Mouse (Mus musculus): ENCODE results near the gene Pzp.

The Pzp gene

GRCm38 (mm10) chr6:128477495-128477894 is 49.0 kb downstream of the Pzp start:
- DNase-seq = no peak

- no peak for DNase-seq
Measured at GRCm38 (mm10) chr6:128474112-128474511, 52.4 kb downstream of the Pzp start.

- DNase-seq = peak; percentile 28
Measured at GRCm38 (mm10) chr6:128469451-128469850, 57.1 kb downstream of the Pzp start.

- peak; percentile 12 for DNase-seq
Measured at GRCm38 (mm10) chr6:128467298-128467697, 59.2 kb downstream of the Pzp start.

- DNase-seq = no peak
Measured at GRCm38 (mm10) chr6:128466563-128466962, 60.0 kb downstream of the Pzp start.

- DNase-seq = no peak
Measured at GRCm38 (mm10) chr6:128466043-128466442, 60.5 kb downstream of the Pzp start.

GRCm38 (mm10) chr6:128464996-128465395 is 61.5 kb downstream of the Pzp start:
- DNase-seq = no peak

- no peak for DNase-seq
Measured at GRCm38 (mm10) chr6:128461606-128462005, 64.9 kb downstream of the Pzp start.

- no peak for DNase-seq
Measured at GRCm38 (mm10) chr6:128460729-128461503, 65.6 kb downstream of the Pzp start.

- DNase-seq = no peak
Measured at GRCm38 (mm10) chr6:128460321-128460720, 66.2 kb downstream of the Pzp start.

- DNase-seq = no peak
Measured at GRCm38 (mm10) chr6:128457186-128457585, 69.3 kb downstream of the Pzp start.

GRCm38 (mm10) chr6:128455835-128456605 is 70.5 kb downstream of the Pzp start:
- DNase-seq = no peak

- DNase-seq = no peak
Measured at GRCm38 (mm10) chr6:128447063-128447462, 79.5 kb downstream of the Pzp start.

GRCm38 (mm10) chr6:128445761-128446535 is 80.6 kb downstream of the Pzp start:
- peak; percentile 23 for DNase-seq

GRCm38 (mm10) chr6:128440238-128440637 is 86.3 kb downstream of the Pzp start:
- DNase-seq = no peak

GRCm38 (mm10) chr6:128438871-128439341 is 87.6 kb downstream of the Pzp start:
- DNase-seq = peak; percentile 9

GRCm38 (mm10) chr6:128438317-128438870 is 88.1 kb downstream of the Pzp start, which contains the start of gene Fkbp4:
Fkbp4 (minus strand) TSS chr6:128438677.
- DNase-seq = peak; percentile 95

- peak; percentile 71 for DNase-seq
Measured at GRCm38 (mm10) chr6:128437731-128438316, 88.7 kb downstream of the Pzp start.

- no peak for DNase-seq
Measured at GRCm38 (mm10) chr6:128437288-128437687, 89.2 kb downstream of the Pzp start.

- DNase-seq = no peak
Measured at GRCm38 (mm10) chr6:128436356-128437005, 90.0 kb downstream of the Pzp start.

GRCm38 (mm10) chr6:128435474-128435873 is 91.0 kb downstream of the Pzp start:
- no peak for DNase-seq
